Mouse (Mus musculus): Measurements from ENCODE around the gene Angptl8. TPM values are rescaled to one million over a fixed set of nuclear protein-coding genes. Genes with fewer than 3 reads are reported as not detected.

Angptl8 gene
- polyA plus RNA-seq, 1 experiment from 2014 or later = 0.84 TPM

DNA sequence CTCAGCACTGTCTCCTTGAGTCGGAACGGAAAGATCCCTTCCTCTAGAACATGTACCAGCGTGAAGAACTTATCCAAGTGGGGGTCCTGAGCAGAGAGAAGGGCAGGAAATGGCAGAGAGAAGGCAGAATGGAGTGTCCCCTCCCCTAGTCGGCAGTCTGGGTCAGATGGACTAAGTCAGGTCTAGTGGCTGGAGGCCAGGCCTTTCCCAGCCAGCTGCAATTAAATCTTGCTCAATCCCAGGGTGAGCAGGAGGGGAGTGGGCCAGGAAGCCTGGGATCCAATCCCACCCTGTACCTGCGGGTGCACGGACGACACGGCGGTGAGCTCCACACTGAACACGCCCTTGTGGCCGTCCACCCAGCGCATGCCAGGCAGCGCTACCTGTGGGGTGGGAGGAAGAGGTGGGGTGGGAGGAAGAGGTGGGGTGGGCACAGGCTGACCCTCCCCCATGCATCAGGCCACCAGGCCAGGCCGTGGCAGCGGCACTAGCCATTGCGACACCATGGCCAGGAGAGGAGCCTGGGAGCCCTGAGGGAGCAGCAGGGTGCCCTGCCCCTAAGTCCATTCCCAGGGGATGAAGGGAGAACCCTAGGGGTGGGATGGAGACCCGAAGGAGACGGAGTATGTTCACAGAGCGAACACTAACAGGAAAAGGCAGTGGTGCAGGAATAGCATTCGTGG is 3.6 kb upstream of the Angptl8 start:
- no peak for ATAC-seq (ENCODE audit: insufficient number of reproducible peaks, low FRiP score, low TSS enrichment, low read depth)
- no peak overlapping the region for H3K9ac ChIP-seq
- H3K4me3 ChIP-seq (replicated peaks) = no peak overlapping the region
- H3K9me3 ChIP-seq (replicated peaks) = no peaks in the 10 kb centered on the region
- H3K27me3 ChIP-seq = no peaks in the 10 kb centered on the region
- no peaks in the 10 kb centered on the region for H3K4me1 ChIP-seq
- H3K27ac ChIP-seq (replicated peaks) = no peak overlapping the region
- peaks cover 59% of the 10 kb centered on the region for H3K36me3 ChIP-seq
- H3K4me2 ChIP-seq (replicated peaks) = no peak overlapping the region
- WGBS = 86% methylated on average over 20 of the region's 20 CpGs

- WGBS = 97% methylated on average over 2 of the region's 2 CpGs
- Histone ChIP-seq H3K27ac (replicated peaks) (no peak overlapping the region), H3K27me3 (no peaks in the 10 kb centered on the region), H3K4me3 (replicated peaks) (no peak overlapping the region), H3K4me1 (peaks cover 6% of the 10 kb centered on the region; the same call in 1 of the 2 replicates), H3K4me2 (replicated peaks) (no peak overlapping the region), H3K36me3 (peaks cover 47% of the 10 kb centered on the region), H3K9me3 (replicated peaks) (no peaks in the 10 kb centered on the region), H3K9ac (no peak overlapping the region)
- ATAC-seq (ENCODE audit: insufficient number of reproducible peaks, low FRiP score, low TSS enrichment, low read depth) = no peak
These were observed 2.4 kb downstream of the Angptl8 start for GRCm38 (mm10) chr9:21837690-21838089.

GRCm38 (mm10) chr9:21840115-21840787 is 4.9 kb downstream of the Angptl8 start:
- Histone ChIP-seq H3K36me3 (peaks cover 58% of the 10 kb centered on the region), H3K27ac (replicated peaks) (no peak overlapping the region), H3K27me3 (no peaks in the 10 kb centered on the region), H3K9me3 (replicated peaks) (no peaks in the 10 kb centered on the region), H3K4me2 (replicated peaks) (no peak overlapping the region), H3K9ac (no peak overlapping the region), H3K4me1 (peaks cover 10% of the 10 kb centered on the region; the same call in 1 of the 2 replicates), H3K4me3 (replicated peaks) (no peak overlapping the region)
- WGBS = 48% methylated on average over 8 of the region's 8 CpGs
- no peak for ATAC-seq (ENCODE audit: insufficient number of reproducible peaks, low FRiP score, low TSS enrichment, low read depth)

DNA sequence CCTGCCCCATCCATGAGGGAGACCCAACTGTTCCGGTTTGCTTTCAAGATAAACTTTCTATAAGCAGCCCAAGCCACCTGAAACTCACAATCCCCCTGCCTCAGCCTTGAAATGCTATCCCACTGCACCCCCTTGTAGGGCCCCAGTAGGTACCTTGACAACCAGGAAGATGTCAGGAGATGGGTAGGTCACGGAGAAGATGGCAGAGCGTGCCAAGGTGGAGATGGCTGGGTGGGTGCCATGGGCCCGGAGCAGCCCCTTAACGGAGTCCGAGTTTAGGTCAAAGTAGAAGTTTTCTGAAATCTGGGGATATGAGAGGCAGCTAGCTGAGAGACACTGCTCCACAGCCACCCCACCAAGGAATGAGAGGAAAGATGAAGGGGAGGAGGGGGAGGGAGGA is 6.0 kb downstream of the Angptl8 start:
- Histone ChIP-seq H3K9ac (no peak overlapping the region), H3K27me3 (no peaks in the 10 kb centered on the region), H3K4me2 (replicated peaks) (no peak overlapping the region), H3K4me3 (replicated peaks) (no peak overlapping the region), H3K36me3 (peaks cover 58% of the 10 kb centered on the region), H3K27ac (replicated peaks) (0 out of 2 replicates have a peak overlapping the region, but pooled peaks have one; percentile 48), H3K9me3 (replicated peaks) (no peaks in the 10 kb centered on the region), H3K4me1 (peaks cover 21% of the 10 kb centered on the region)
- no peak for ATAC-seq (ENCODE audit: insufficient number of reproducible peaks, low FRiP score, low TSS enrichment, low read depth)
- 93% methylated on average over 6 of the region's 6 CpGs for WGBS

DNA sequence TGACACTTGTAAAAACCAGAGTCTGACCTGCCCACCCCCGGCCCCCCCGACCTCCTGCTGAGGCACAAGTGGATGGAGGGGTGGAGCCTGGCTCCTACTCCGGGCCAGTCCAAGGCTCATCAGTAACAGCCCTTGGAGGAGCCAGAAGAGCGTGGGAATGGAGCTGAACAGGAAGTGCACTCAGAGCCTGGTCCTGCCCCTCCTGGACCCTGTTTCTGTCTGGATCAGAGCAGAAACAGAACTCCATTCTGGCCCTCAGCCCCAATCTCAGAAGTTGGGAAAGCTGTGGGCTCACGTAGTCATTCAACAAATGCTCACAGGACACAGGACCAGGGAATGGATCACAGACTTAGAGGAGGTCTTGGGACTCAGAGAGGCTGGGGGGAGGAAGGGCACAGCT is 7.1 kb downstream of the Angptl8 start:
- peaks cover 47% of the 10 kb centered on the region for H3K36me3 ChIP-seq
- no peaks in the 10 kb centered on the region for H3K27me3 ChIP-seq
- H3K27ac ChIP-seq (replicated peaks) = peak overlapping the region; percentile 60; the same call in 1 of the 2 replicates
- H3K4me2 ChIP-seq (replicated peaks) = no peak overlapping the region
- WGBS = 43% methylated on average over 5 of the region's 5 CpGs
- H3K9me3 ChIP-seq (replicated peaks) = no peaks in the 10 kb centered on the region
- H3K4me3 ChIP-seq (replicated peaks) = no peak overlapping the region
- ATAC-seq (ENCODE audit: insufficient number of reproducible peaks, low FRiP score, low TSS enrichment, low read depth) = no peak
- H3K4me1 ChIP-seq = peaks cover 32% of the 10 kb centered on the region
- H3K9ac ChIP-seq = no peak overlapping the region

- no peaks in the 10 kb centered on the region for H3K9me3 ChIP-seq (replicated peaks)
- H3K4me1 ChIP-seq = peaks cover 38% of the 10 kb centered on the region
- no peak overlapping the region for H3K4me2 ChIP-seq (replicated peaks)
- no peaks in the 10 kb centered on the region for H3K27me3 ChIP-seq
- no peak for ATAC-seq (ENCODE audit: insufficient number of reproducible peaks, low FRiP score, low TSS enrichment, low read depth)
- no peak overlapping the region for H3K4me3 ChIP-seq (replicated peaks)
- peaks cover 41% of the 10 kb centered on the region for H3K36me3 ChIP-seq
- WGBS = 74% methylated on average over 6 of the region's 6 CpGs
- no peak overlapping the region for H3K9ac ChIP-seq
- H3K27ac ChIP-seq (replicated peaks) = peak overlapping the region; percentile 60; the same call in 1 of the 2 replicates
These were observed 7.8 kb downstream of the Angptl8 start for GRCm38 (mm10) chr9:21843086-21843485.

- Histone ChIP-seq H3K4me2 (replicated peaks) (no peak overlapping the region), H3K27ac (replicated peaks) (no peak overlapping the region), H3K9ac (no peak overlapping the region), H3K36me3 (peaks cover 29% of the 10 kb centered on the region), H3K4me1 (peaks cover 49% of the 10 kb centered on the region), H3K9me3 (replicated peaks) (no peaks in the 10 kb centered on the region), H3K27me3 (no peaks in the 10 kb centered on the region), H3K4me3 (replicated peaks) (no peak overlapping the region)
- WGBS = 43% methylated on average over 14 of the region's 14 CpGs
- ATAC-seq (ENCODE audit: insufficient number of reproducible peaks, low FRiP score, low TSS enrichment, low read depth) = no peak
These were observed 10.2 kb downstream of the Angptl8 start for GRCm38 (mm10) chr9:21845381-21846080.

- no peaks in the 10 kb centered on the region for H3K9me3 ChIP-seq (replicated peaks)
- no peaks in the 10 kb centered on the region for H3K27me3 ChIP-seq
- H3K27ac ChIP-seq (replicated peaks) = peak overlapping the region; percentile 78
- H3K4me2 ChIP-seq (replicated peaks) = peak overlapping the region; percentile 45
- H3K4me3 ChIP-seq (replicated peaks) = peak overlapping the region; percentile 20
- WGBS = 12% methylated on average over 11 of the region's 11 CpGs
- H3K9ac ChIP-seq = peak overlapping the region; percentile 4; the same call in 1 of the 2 replicates
- H3K36me3 ChIP-seq = peaks cover 25% of the 10 kb centered on the region
- ATAC-seq (ENCODE audit: insufficient number of reproducible peaks, low FRiP score, low TSS enrichment, low read depth) = peak; percentile 65
- H3K4me1 ChIP-seq = peaks cover 53% of the 10 kb centered on the region
These were observed 11.5 kb downstream of the Angptl8 start for GRCm38 (mm10) chr9:21846755-21847341.

GRCm38 (mm10) chr9:21847425-21847824 is 12.1 kb downstream of the Angptl8 start:
- no peak for ATAC-seq (ENCODE audit: insufficient number of reproducible peaks, low FRiP score, low TSS enrichment, low read depth)
- WGBS = 11% methylated on average over 3 of the region's 3 CpGs
- H3K27ac ChIP-seq (replicated peaks) = peak overlapping the region; percentile 78
- peaks cover 24% of the 10 kb centered on the region for H3K36me3 ChIP-seq
- peak overlapping the region; percentile 20; the same call in 1 of the 2 replicates for H3K4me3 ChIP-seq (replicated peaks)
- H3K9ac ChIP-seq = 0 out of 2 replicates have a peak overlapping the region, but pooled peaks have one; percentile 4
- H3K27me3 ChIP-seq = no peaks in the 10 kb centered on the region
- H3K4me2 ChIP-seq (replicated peaks) = peak overlapping the region; percentile 45
- no peaks in the 10 kb centered on the region for H3K9me3 ChIP-seq (replicated peaks)
- H3K4me1 ChIP-seq = peaks cover 56% of the 10 kb centered on the region

- peaks cover 24% of the 10 kb centered on the region for H3K36me3 ChIP-seq
- no peaks in the 10 kb centered on the region for H3K9me3 ChIP-seq (replicated peaks)
- H3K4me2 ChIP-seq (replicated peaks) = peak overlapping the region; percentile 45
- H3K4me3 ChIP-seq (replicated peaks) = no peak overlapping the region
- ATAC-seq (ENCODE audit: insufficient number of reproducible peaks, low FRiP score, low TSS enrichment, low read depth) = no peak
- 26% methylated on average over 10 of the region's 10 CpGs for WGBS
- no peaks in the 10 kb centered on the region for H3K27me3 ChIP-seq
- peaks cover 53% of the 10 kb centered on the region for H3K4me1 ChIP-seq
- peak overlapping the region; percentile 78 for H3K27ac ChIP-seq (replicated peaks)
- H3K9ac ChIP-seq = 0 out of 2 replicates have a peak overlapping the region, but pooled peaks have one; percentile 4
These were observed 12.6 kb downstream of the Angptl8 start for GRCm38 (mm10) chr9:21847926-21848325.
